12 mouse cellular contexts compared by ENCODE assay signal in genomic region chr3:88208226-88208720, GRCm38 (mm10). TPM values are rescaled to one million over a fixed set of nuclear protein-coding genes. Genes with fewer than 3 reads are reported as not detected.
DNase-seq lines count a peak whose midpoint lies in the region; ATAC-seq and TF ChIP-seq lines count a peak whose summit lies in the region.
"Had no signal": no experiment of that assay in that cellular context is flagged by ENCODE, and none has a peak within 500 bp of the region (broad histone marks: within the 10 kb centered on the region; RNA-seq: fewer than 3 reads in every experiment).

No protein-coding gene starts in this region.

- peak overlapping the region; percentile 63 for H3K4me2 ChIP-seq in midbrain, embryonic 15.5 days
- no peak overlapping the region for H3K4me2 ChIP-seq in liver, postnatal 0 days (ENCODE audit: low read depth, low read length)

- WGBS in hindbrain, embryonic 10.5 days, result 4% methylated on average over 3 of the region's 3 CpGs
- WGBS in midbrain, embryonic 15.5 days, result 5% methylated on average over 3 of the region's 3 CpGs
- WGBS in liver, postnatal 0 days (ENCODE audit: insufficient replicate concordance), result 21% methylated on average over 3 of the region's 3 CpGs

- H3K9ac ChIP-seq in midbrain, embryonic 15.5 days, result peak overlapping the region; percentile 46
- H3K9ac ChIP-seq in liver, postnatal 0 days (replicated peaks), result no peak overlapping the region

- H3K27me3 ChIP-seq in hindbrain, embryonic 10.5 days (ENCODE audit: insufficient read depth, poor library complexity, severe bottlenecking), result peaks cover 100% of the 10 kb centered on the region
- H3K27me3 ChIP-seq in midbrain, embryonic 15.5 days (replicated peaks), result peaks cover 48% of the 10 kb centered on the region
- H3K27me3 ChIP-seq in liver, postnatal 0 days (ENCODE audit: insufficient read depth, low read length), result peaks cover 95% of the 10 kb centered on the region

- peak overlapping the region; percentile 48 for H3K4me3 ChIP-seq in hindbrain, embryonic 10.5 days
- peak overlapping the region; percentile 42 for H3K4me3 ChIP-seq in midbrain, embryonic 15.5 days
- H3K4me3 ChIP-seq in liver, postnatal 0 days (ENCODE audit: low read depth, low read length), result no peak overlapping the region

- peak; percentile 41 for DNase-seq in cerebellum, adult 11-12 months
- no peak for DNase-seq in cerebellum, postnatal 4 days (ENCODE audit: low spot score in 2 of 2)
- peak; percentile 28 to 31 for DNase-seq in cerebellum, postnatal 14 days
- no peak for DNase-seq in hindbrain, embryonic 10.5 days (ENCODE audit: low spot score)
- DNase-seq in urinary bladder, adult 18-20 months (ENCODE audit: low spot score in 2 of 2), result no peak
- DNase-seq in liver, postnatal 0 days, result no peak
- no peak for DNase-seq in kidney, adult 9 months
- DNase-seq: kidney, adult 8-10 months; lung, postnatal 4 days had no signal

- no peaks in the 10 kb centered on the region for H3K9me3 ChIP-seq in hindbrain, embryonic 10.5 days
- no peaks in the 10 kb centered on the region for H3K9me3 ChIP-seq in midbrain, embryonic 15.5 days
- no peaks in the 10 kb centered on the region for H3K9me3 ChIP-seq in liver, postnatal 0 days (ENCODE audit: low read length)
- H3K9me3 ChIP-seq: G1E had no signal

- no peak for TF ChIP-seq CTCF in liver, postnatal 0 days (IDR thresholded peaks at IDR 0.05; ENCODE audit: low read depth)

- no peaks in the 10 kb centered on the region for H3K36me3 ChIP-seq in hindbrain, embryonic 10.5 days
- no peaks in the 10 kb centered on the region for H3K36me3 ChIP-seq in midbrain, embryonic 15.5 days (replicated peaks)
- no peaks in the 10 kb centered on the region for H3K36me3 ChIP-seq in liver, postnatal 0 days (replicated peaks; ENCODE audit: insufficient read depth, low read length)
- H3K36me3 ChIP-seq: G1E had no signal

- ATAC-seq in midbrain, embryonic 15.5 days (replicated peaks), result no peak
- no peak for ATAC-seq in liver, postnatal 0 days

- TF ChIP-seq EP300 in liver, postnatal 0 days (IDR thresholded peaks at IDR 0.05; ENCODE audit: low read depth), result no peak

- H3K4me1 ChIP-seq in hindbrain, embryonic 10.5 days (replicated peaks), result peaks cover 61% of the 10 kb centered on the region
- peaks cover 61% of the 10 kb centered on the region for H3K4me1 ChIP-seq in midbrain, embryonic 15.5 days
- H3K4me1 ChIP-seq in liver, postnatal 0 days (ENCODE audit: insufficient read depth), result no peaks in the 10 kb centered on the region

- peak overlapping the region; percentile 86; the same call in 1 of the 2 replicates for H3K27ac ChIP-seq in hindbrain, embryonic 10.5 days
- H3K27ac ChIP-seq in midbrain, embryonic 15.5 days, result peak overlapping the region; percentile 85
- no peak overlapping the region for H3K27ac ChIP-seq in liver, postnatal 0 days (ENCODE audit: low read depth)

RNA-seq across cellular contexts. Expression of gene Rhbg, which starts 46.2 kb away (rescaled TPM):
- polyA plus RNA-seq in hindbrain, embryonic 10.5 days (2016; fragmentation: Nextera tagmentation; extraction: Ambion mirVana), result not detected in 2 replicates
- 0.14 TPM in 2 replicates for polyA plus RNA-seq in midbrain, embryonic 15.5 days (2015; fragmentation: Nextera tagmentation; extraction: Ambion mirVana)
- 6.5 and 7.0 TPM in 2 replicates for polyA plus RNA-seq in liver, postnatal 0 days (2015; fragmentation: Nextera tagmentation; extraction: Ambion mirVana)
- polyA plus RNA-seq: G1E; heart, postnatal 0 days had no signal

Comparison
In these comparisons a context has a peak if more than half of its experiments do, and no peak if none do; other contexts are left out.
1. DNase-seq: peak in cerebellum, adult 11-12 months (single experiment) and cerebellum, postnatal 14 days (2 of 2); none in cerebellum, postnatal 4 days (0 of 2), hindbrain, embryonic 10.5 days (single experiment), urinary bladder, adult 18-20 months (0 of 2), liver, postnatal 0 days (single experiment) and kidney, adult 9 months (single experiment).